ENCODE assay signal across 31 mouse cellular contexts in genomic region chr2:98995456-98995855, GRCm38 (mm10).
DNase-seq lines count a peak whose midpoint lies in the region; ATAC-seq and TF ChIP-seq lines count a peak whose summit lies in the region.
"Had no signal": no experiment of that assay in that cellular context is flagged by ENCODE, and none has a peak within 500 bp of the region (broad histone marks: within the 10 kb centered on the region; RNA-seq: fewer than 3 reads in every experiment).

No protein-coding gene starts in this region.

- DNase-seq in forebrain, embryonic 14.5 days (ENCODE audit: low spot score) = peak; percentile 52
- peak; percentile 20 to 74 for DNase-seq in layer of hippocampus, postnatal 14 days (ENCODE audit: low spot score in 2 of 2)
- DNase-seq in layer of hippocampus, adult 2 months (ENCODE audit: low spot score in 2 of 2) = no peak
- DNase-seq in Muller cell, postnatal 12 days (ENCODE audit: inconsistent ontology term) = peak; percentile 33
- DNase-seq in brain, embryonic 14.5 days (ENCODE audit: low read depth) = peak; percentile 71
- DNase-seq in adrenal gland, postnatal 14 days = no peak
- DNase-seq: adrenal gland, postnatal 36 days; cerebellum, adult 11 months; cerebellum, postnatal 25 days; gastrocnemius, postnatal 25 days; heart, adult 11 months; heart, postnatal 36 days; kidney, adult 9 months; kidney, postnatal 10 days; lung, embryonic 14.5 days; right cerebral cortex, postnatal 25 days; thymus, postnatal 14 days had no signal

- WGBS in forebrain, embryonic 14.5 days = 59% methylated on average over 1 of the region's 1 CpGs
- 53% methylated on average over 1 of the region's 1 CpGs for WGBS in forebrain, embryonic 15.5 days

- no peak overlapping the region for H3K9ac ChIP-seq in forebrain, embryonic 14.5 days (ENCODE audit: low read length)
- H3K9ac ChIP-seq in forebrain, embryonic 15.5 days (replicated peaks) = no peak overlapping the region
- H3K9ac ChIP-seq: embryonic facial prominence, embryonic 15.5 days; hindbrain, embryonic 13.5 days; limb, embryonic 12.5 days; liver, embryonic 15.5 days; lung, embryonic 14.5 days; midbrain, embryonic 15.5 days; neural tube, embryonic 12.5 days; stomach, embryonic 15.5 days had no signal

- no peak for ATAC-seq in forebrain, embryonic 14.5 days
- no peak for ATAC-seq in forebrain, embryonic 15.5 days (replicated peaks)
- ATAC-seq: CD4-positive, CD25-positive, alpha-beta regulatory T cell, adult 4 months; intestine, postnatal 0 days; midbrain, embryonic 15.5 days had no signal

- TF ChIP-seq POLR2A in brain, embryonic 14.5 days (IDR thresholded peaks at IDR 0.05; ENCODE audit: borderline replicate concordance, extremely low read depth, insufficient read depth, insufficient read length, poor library complexity, severe bottlenecking) = no peak

- no peak overlapping the region for H3K4me2 ChIP-seq in forebrain, embryonic 14.5 days (ENCODE audit: low read length)
- H3K4me2 ChIP-seq in forebrain, embryonic 15.5 days (replicated peaks) = no peak overlapping the region
- H3K4me2 ChIP-seq: embryonic facial prominence, embryonic 15.5 days; heart, embryonic 11.5 days; hindbrain, embryonic 13.5 days; limb, embryonic 12.5 days; liver, embryonic 15.5 days; lung, embryonic 14.5 days; midbrain, embryonic 15.5 days; neural tube, embryonic 12.5 days; stomach, embryonic 15.5 days had no signal

- H3K27me3 ChIP-seq in forebrain, embryonic 14.5 days (replicated peaks; ENCODE audit: control insufficient read depth, insufficient read depth, low read length) = no peaks in the 10 kb centered on the region
- no peaks in the 10 kb centered on the region for H3K27me3 ChIP-seq in forebrain, embryonic 15.5 days
- H3K27me3 ChIP-seq: embryonic facial prominence, embryonic 15.5 days; hindbrain, embryonic 13.5 days; limb, embryonic 12.5 days; liver, embryonic 15.5 days; midbrain, embryonic 15.5 days; neural tube, embryonic 12.5 days; stomach, embryonic 15.5 days had no signal

- no peak overlapping the region for H3K27ac ChIP-seq in forebrain, embryonic 14.5 days (ENCODE audit: low read depth, low read length)
- no peak overlapping the region for H3K27ac ChIP-seq in forebrain, embryonic 15.5 days (replicated peaks)
- H3K27ac ChIP-seq in layer of hippocampus, adult 2 months = no peak overlapping the region
- H3K27ac ChIP-seq: embryonic facial prominence, embryonic 10.5 days; embryonic facial prominence, embryonic 15.5 days; hindbrain, embryonic 13.5 days; limb, embryonic 12.5 days; liver, embryonic 15.5 days; midbrain, embryonic 10.5 days; midbrain, embryonic 15.5 days; neural tube, embryonic 12.5 days; stomach, embryonic 15.5 days had no signal

- no peaks in the 10 kb centered on the region for H3K36me3 ChIP-seq in forebrain, embryonic 14.5 days (ENCODE audit: control insufficient read depth, insufficient read depth, low read length)
- H3K36me3 ChIP-seq in forebrain, embryonic 15.5 days = no peaks in the 10 kb centered on the region
- H3K36me3 ChIP-seq: embryonic facial prominence, embryonic 10.5 days; embryonic facial prominence, embryonic 15.5 days; hindbrain, embryonic 13.5 days; limb, embryonic 12.5 days; liver, embryonic 15.5 days; midbrain, embryonic 10.5 days; midbrain, embryonic 15.5 days; neural tube, embryonic 12.5 days; stomach, embryonic 15.5 days had no signal

- H3K4me3 ChIP-seq in forebrain, embryonic 14.5 days (ENCODE audit: low read depth, low read length) = no peak overlapping the region
- no peak overlapping the region for H3K4me3 ChIP-seq in forebrain, embryonic 15.5 days
- H3K4me3 ChIP-seq in layer of hippocampus, adult 2 months = no peak overlapping the region
- H3K4me3 ChIP-seq: embryonic facial prominence, embryonic 10.5 days; embryonic facial prominence, embryonic 15.5 days; hindbrain, embryonic 13.5 days; limb, embryonic 12.5 days; liver, embryonic 15.5 days; midbrain, embryonic 10.5 days; midbrain, embryonic 15.5 days; myocyte; neural tube, embryonic 12.5 days; stomach, embryonic 15.5 days had no signal

- H3K9me3 ChIP-seq in forebrain, embryonic 14.5 days (replicated peaks; ENCODE audit: control insufficient read depth, low read length) = no peaks in the 10 kb centered on the region
- H3K9me3 ChIP-seq in forebrain, embryonic 15.5 days = no peaks in the 10 kb centered on the region
- H3K9me3 ChIP-seq: embryonic facial prominence, embryonic 10.5 days; embryonic facial prominence, embryonic 15.5 days; hindbrain, embryonic 13.5 days; limb, embryonic 12.5 days; liver, embryonic 15.5 days; midbrain, embryonic 10.5 days; midbrain, embryonic 15.5 days; neural tube, embryonic 12.5 days; stomach, embryonic 15.5 days had no signal

- no peaks in the 10 kb centered on the region for H3K4me1 ChIP-seq in forebrain, embryonic 14.5 days (ENCODE audit: control insufficient read depth, insufficient read depth, low read length)
- H3K4me1 ChIP-seq in forebrain, embryonic 15.5 days = no peaks in the 10 kb centered on the region
- H3K4me1 ChIP-seq: embryonic facial prominence, embryonic 10.5 days; embryonic facial prominence, embryonic 15.5 days; hindbrain, embryonic 13.5 days; limb, embryonic 12.5 days; liver, embryonic 15.5 days; midbrain, embryonic 10.5 days; midbrain, embryonic 15.5 days; neural tube, embryonic 12.5 days; stomach, embryonic 15.5 days had no signal

- no peak for TF ChIP-seq CTCF in layer of hippocampus, adult 2 months (conservative IDR thresholded peaks at IDR 0.05)
- no peak for TF ChIP-seq CTCF in brain, embryonic 14.5 days (IDR thresholded peaks at IDR 0.05; ENCODE audit: borderline replicate concordance, extremely low read depth, insufficient read depth, insufficient read length)

Comparison
In these comparisons a context has a peak if more than half of its experiments do, and no peak if none do; other contexts are left out.
1. DNase-seq: peak in forebrain, embryonic 14.5 days (single experiment), layer of hippocampus, postnatal 14 days (2 of 2), Muller cell, postnatal 12 days (single experiment) and brain, embryonic 14.5 days (single experiment); none in layer of hippocampus, adult 2 months (0 of 2) and adrenal gland, postnatal 14 days (single experiment).